In genomic region chr16:65577298-65578029, GRCm38 (mm10) we compare ENCODE assay signal across 1 mouse cellular context.
TF ChIP-seq lines count a peak whose summit lies in the region.

No protein-coding gene starts in this region.

TF ChIP-seq in CH12.LX, 34 proteins besides CTCF, POLR2A, EP300 and RAD21 (continued from another document):
- TF ChIP-seq MEF2A (IDR thresholded peaks at IDR 0.05; ENCODE audit: borderline replicate concordance, low read depth, low read length): peak; percentile 61; the same call in 1 of the 2 replicates
- 0 out of 2 replicates have a peak, but pooled peaks have one; percentile 11 for TF ChIP-seq TBP (conservative IDR thresholded peaks at IDR 0.05; ENCODE audit: low read depth, low read length)
